Mouse (Mus musculus) small intestine, adult 2 months (tissue): ENCODE results near the gene Dpep3.

Source experiments
- CTCF ChIP-seq: fragments of 200-500 bp; IDR thresholded peaks from 2 replicates; pipeline ENCODE4 v1.5.1; 2012; ENCODE audit warnings: low read depth, mild to moderate bottlenecking, control low read depth, inconsistent platforms, low read length, moderate library complexity, mixed read lengths; ENCODE audit not compliant: insufficient replicate concordance, insufficient read length; ENCODE audit errors: extremely low read depth
- POLR2A ChIP-seq: fragments of 200-500 bp; IDR thresholded peaks from 2 replicates; pipeline ENCODE4 v1.6.1; 2012; ENCODE audit warnings: low read depth, mild to moderate bottlenecking, control low read depth, inconsistent platforms, low read length, moderate library complexity

GRCm38 (mm10) chr8:105957813-105958212, 21.4 kb downstream of the Dpep3 start:
- TF ChIP-seq POLR2A (no peak), CTCF (no peak; the same call in 1 of the 2 replicates)
